Mouse (Mus musculus): ENCODE results near the gene Pcnx2. TPM values are rescaled to one million over a fixed set of nuclear protein-coding genes. Genes with fewer than 3 reads are reported as not detected.

The Pcnx2 gene
- total and polyA plus RNA-seq, 3 experiments: not detected

- H3K27me3 ChIP-seq (replicated peaks): peaks cover 61% of the 10 kb centered on the region
- H3K4me1 ChIP-seq (ENCODE audit: control insufficient read depth in 1 of 2, insufficient read depth in 2 of 2): 0 out of 4 replicates have a peak, but pooled peaks cover 0 to 2% of the 10 kb centered on the region in 2 experiments
- dilution Hi-C loops (cut with MboI; ENCODE audit: extremely low pct_ligation_motif_present, extremely low pct_unique_long_range_greater_than_20kb, low sequenced_read_pairs) (no loop called here), in situ Hi-C loops (cut with MboI; ENCODE audit: low pct_ligation_motif_present, low pct_unique_long_range_greater_than_20kb, low sequenced_read_pairs) (no loop called here)
- H3K36me3 ChIP-seq (replicated peaks in 1 of 2; ENCODE audit: control insufficient read depth in 1 of 2, insufficient read depth in 1 of 2, low read length in 1 of 2): no peaks in the 10 kb centered on the region
- no peak for DNase-seq (ENCODE audit: extremely low read depth)
- no peaks in the 10 kb centered on the region for H3K79me2 ChIP-seq (replicated peaks; ENCODE audit: control insufficient read depth, extremely low read depth, insufficient read depth, poor library complexity, severe bottlenecking)
- H3K9me3 ChIP-seq (replicated peaks; ENCODE audit: low read length): no peaks in the 10 kb centered on the region
- H3K4me3 ChIP-seq (replicated peaks in 1 of 3; ENCODE audit: low read depth in 2 of 3, low read length in 2 of 3, poor library complexity in 1 of 3): no peak overlapping the region
- H3K27ac ChIP-seq (ENCODE audit: insufficient read depth, low read depth): no peak overlapping the region
- TF ChIP-seq JUND (conservative IDR thresholded peaks at IDR 0.05; ENCODE audit: low read depth, low read length): no peak
- no peak for TF ChIP-seq RCOR1 (conservative IDR thresholded peaks at IDR 0.05; ENCODE audit: low read depth, low read length)
- no peak for TF ChIP-seq ZNF384 (IDR thresholded peaks at IDR 0.05; ENCODE audit: low read depth, low read length)
- TF ChIP-seq CHD2 (IDR thresholded peaks at IDR 0.05; ENCODE audit: low read length): no peak
- TF ChIP-seq ZMIZ1 (IDR thresholded peaks at IDR 0.05; ENCODE audit: low read depth, low read length): no peak
- no peak for TF ChIP-seq NELFE (IDR thresholded peaks at IDR 0.05; ENCODE audit: low read depth, low read length)
- TF ChIP-seq TBP (conservative IDR thresholded peaks at IDR 0.05; ENCODE audit: low read depth, low read length): no peak
- TF ChIP-seq UBTF (IDR thresholded peaks at IDR 0.05; ENCODE audit: low read depth, low read length): no peak
- no peak for TF ChIP-seq BHLHE40 (IDR thresholded peaks at IDR 0.05; ENCODE audit: low read depth, low read length)
- no peak for TF ChIP-seq JUN (IDR thresholded peaks at IDR 0.05; ENCODE audit: insufficient read depth, low read depth, low read length)
- TF ChIP-seq SMC3 (IDR thresholded peaks at IDR 0.05; ENCODE audit: low read depth, low read length): no peak
- no peak for TF ChIP-seq NRF1 (IDR thresholded peaks at IDR 0.05; ENCODE audit: low read depth, low read length)
- no peak for TF ChIP-seq TCF12 (IDR thresholded peaks at IDR 0.05; ENCODE audit: low read depth, low read length)
- no peak for TF ChIP-seq EP300 (IDR thresholded peaks at IDR 0.05; ENCODE audit: low read length)
- TF ChIP-seq MXI1 (IDR thresholded peaks at IDR 0.05; ENCODE audit: low read depth, low read length): no peak
- no peak for TF ChIP-seq MAFK (IDR thresholded peaks at IDR 0.05; ENCODE audit: insufficient replicate concordance, low read length)
- no peak for TF ChIP-seq E2F4 (IDR thresholded peaks at IDR 0.05; ENCODE audit: insufficient replicate concordance, low read depth, low read length)
- no peak overlapping the region for H3K4me2 ChIP-seq (ENCODE audit: insufficient read depth, low read depth, poor library complexity, severe bottlenecking)
- no peak overlapping the region for H3K9ac ChIP-seq (ENCODE audit: insufficient read depth, low read depth)
These were observed 76.1 kb downstream of the Pcnx2 start for GRCm38 (mm10) chr8:125822065-125822464.

DNA sequence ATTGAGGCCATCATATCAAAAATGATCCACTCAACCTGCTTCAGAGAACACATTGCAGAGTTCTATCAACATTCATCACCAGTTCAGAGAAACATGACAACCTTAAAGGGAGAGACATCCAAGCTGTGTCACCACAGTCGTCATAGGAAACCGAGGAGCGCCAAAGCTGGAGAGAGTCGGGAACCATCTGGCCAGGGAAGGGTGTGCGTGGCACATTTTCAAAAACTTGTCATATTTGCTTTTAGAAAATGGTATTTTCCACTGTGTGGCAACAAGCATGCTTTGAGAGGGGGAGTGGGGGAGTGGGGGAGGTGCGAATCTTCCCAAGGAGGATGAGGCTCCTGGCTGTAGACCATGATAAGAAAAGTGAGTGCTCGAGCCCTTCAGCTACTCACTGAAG, 78.3 kb downstream of the Pcnx2 start:
- Histone ChIP-seq H3K36me3 (replicated peaks in 1 of 2; ENCODE audit: control insufficient read depth in 1 of 2, insufficient read depth in 1 of 2, low read length in 1 of 2) (no peaks in the 10 kb centered on the region), H3K27me3 (replicated peaks) (peaks cover 78% of the 10 kb centered on the region), H3K4me2 (ENCODE audit: insufficient read depth, low read depth, poor library complexity, severe bottlenecking) (no peak overlapping the region), H3K4me1 (ENCODE audit: control insufficient read depth in 1 of 2, insufficient read depth in 2 of 2) (0 out of 4 replicates have a peak, but pooled peaks cover 0 to 2% of the 10 kb centered on the region in 2 experiments), H3K79me2 (replicated peaks; ENCODE audit: control insufficient read depth, extremely low read depth, insufficient read depth, poor library complexity, severe bottlenecking) (no peaks in the 10 kb centered on the region), H3K9ac (ENCODE audit: insufficient read depth, low read depth) (no peak overlapping the region), H3K4me3 (replicated peaks in 1 of 3; ENCODE audit: low read depth in 2 of 3, low read length in 2 of 3, poor library complexity in 1 of 3) (no peak overlapping the region), H3K27ac (ENCODE audit: insufficient read depth, low read depth) (no peak overlapping the region), H3K9me3 (replicated peaks; ENCODE audit: low read length) (peaks cover 5% of the 10 kb centered on the region)
- in situ Hi-C loops (cut with MboI; ENCODE audit: low pct_ligation_motif_present, low pct_unique_long_range_greater_than_20kb, low sequenced_read_pairs) (no loop called here), dilution Hi-C loops (cut with MboI; ENCODE audit: extremely low pct_ligation_motif_present, extremely low pct_unique_long_range_greater_than_20kb, low sequenced_read_pairs) (no loop called here)
- TF ChIP-seq NRF1 (IDR thresholded peaks at IDR 0.05; ENCODE audit: low read depth, low read length): no peak
- TF ChIP-seq TCF12 (IDR thresholded peaks at IDR 0.05; ENCODE audit: low read depth, low read length): no peak
- no peak for TF ChIP-seq EP300 (IDR thresholded peaks at IDR 0.05; ENCODE audit: low read length)
- no peak for TF ChIP-seq JUND (conservative IDR thresholded peaks at IDR 0.05; ENCODE audit: low read depth, low read length)
- no peak for TF ChIP-seq POLR2A (IDR thresholded peaks at IDR 0.05; ENCODE audit: low read depth, low read length)
- no peak for TF ChIP-seq HCFC1 (IDR thresholded peaks at IDR 0.05; ENCODE audit: low read depth, low read length)
- TF ChIP-seq SMC3 (IDR thresholded peaks at IDR 0.05; ENCODE audit: low read depth, low read length): no peak
- no peak for TF ChIP-seq RAD21 (IDR thresholded peaks at IDR 0.05; ENCODE audit: low read depth, low read length)
- no peak for TF ChIP-seq UBTF (IDR thresholded peaks at IDR 0.05; ENCODE audit: low read depth, low read length)
- TF ChIP-seq KAT2A (IDR thresholded peaks at IDR 0.05; ENCODE audit: insufficient replicate concordance, low read length): no peak
- TF ChIP-seq SIN3A (IDR thresholded peaks at IDR 0.05; ENCODE audit: low read length): no peak
- TF ChIP-seq GABPA (IDR thresholded peaks at IDR 0.05; ENCODE audit: insufficient replicate concordance, low read depth, low read length): no peak
- TF ChIP-seq MAFK (IDR thresholded peaks at IDR 0.05; ENCODE audit: insufficient replicate concordance, low read length): no peak
- no peak for TF ChIP-seq CTCF (conservative IDR thresholded peaks at IDR 0.05 in 1 of 2, IDR thresholded peaks at IDR 0.05 in 1 of 2; ENCODE audit: low read depth in 2 of 2, low read length in 2 of 2)
- no peak for TF ChIP-seq ELF1 (IDR thresholded peaks at IDR 0.05; ENCODE audit: low read depth, low read length)
- TF ChIP-seq CHD1 (IDR thresholded peaks at IDR 0.05; ENCODE audit: low read depth, low read length): no peak
- TF ChIP-seq USF2 (conservative IDR thresholded peaks at IDR 0.05; ENCODE audit: low read depth, low read length): no peak
- TF ChIP-seq CHD2 (IDR thresholded peaks at IDR 0.05; ENCODE audit: low read length): no peak
- DNase-seq (ENCODE audit: extremely low read depth): no peak
